8 mouse cellular contexts compared by ENCODE assay signal in genomic region chr1:87608416-87609046, GRCm38 (mm10). TPM values are rescaled to one million over a fixed set of nuclear protein-coding genes. Genes with fewer than 3 reads are reported as not detected.
A peak's percentile ranks its signal among the peaks of the same experiment; 100 is the strongest.
DNase-seq lines count a peak whose midpoint lies in the region; ATAC-seq lines count a peak whose summit lies in the region.

No protein-coding gene starts in this region.

- no peaks in the 10 kb centered on the region for H3K27me3 ChIP-seq in heart, embryonic 10.5 days (ENCODE audit: insufficient read depth, poor library complexity, severe bottlenecking)
- H3K27me3 ChIP-seq in limb, embryonic 11.5 days (ENCODE audit: control insufficient read depth, insufficient read depth, low read length): no peaks in the 10 kb centered on the region

- H3K4me3 ChIP-seq in heart, embryonic 10.5 days: no peak overlapping the region
- H3K4me3 ChIP-seq in limb, embryonic 11.5 days (ENCODE audit: low read depth, low read length): no peak overlapping the region

- H3K27ac ChIP-seq in heart, embryonic 10.5 days: no peak overlapping the region
- no peak overlapping the region for H3K27ac ChIP-seq in limb, embryonic 11.5 days (replicated peaks; ENCODE audit: low read depth, low read length)

- peak; percentile 48 to 75 for DNase-seq in heart, adult 18-20 months
- DNase-seq in heart, embryonic 10.5 days (ENCODE audit: low spot score): no peak
- DNase-seq in CD8-positive naive resting alpha-beta T cell, adult 2 months (ENCODE audit: low read depth in 2 of 2, low spot score in 2 of 2): peak; percentile 66 to 79
- DNase-seq in cerebellum, adult 11-12 months: peak; percentile 46
- DNase-seq in gastrocnemius, postnatal 10 days: peak; percentile 81
- DNase-seq in limb, embryonic 11.5 days (ENCODE audit: low spot score): peak; percentile 65
- peak; percentile 73 to 82 for DNase-seq in natural killer cell, adult 2 months (ENCODE audit: low spot score in 2 of 2)
- peak; percentile 87 for DNase-seq in thymus, postnatal 14 days

- H3K36me3 ChIP-seq in heart, embryonic 10.5 days: no peaks in the 10 kb centered on the region
- H3K36me3 ChIP-seq in limb, embryonic 11.5 days (ENCODE audit: control insufficient read depth, insufficient read depth, low read length): no peaks in the 10 kb centered on the region

- no peaks in the 10 kb centered on the region for H3K4me1 ChIP-seq in heart, embryonic 10.5 days
- H3K4me1 ChIP-seq in limb, embryonic 11.5 days (ENCODE audit: control insufficient read depth, insufficient read depth, low read length): no peaks in the 10 kb centered on the region

- H3K4me2 ChIP-seq in limb, embryonic 11.5 days (ENCODE audit: low read depth, severe bottlenecking): no peak overlapping the region

- 29% methylated on average over 7 of the region's 7 CpGs for WGBS in heart, embryonic 10.5 days
- 36% methylated on average over 7 of the region's 7 CpGs for WGBS in limb, embryonic 11.5 days

- ATAC-seq in limb, embryonic 11.5 days (ENCODE audit: insufficient number of reproducible peaks, low FRiP score, low TSS enrichment, low read depth): no peak

- no peaks in the 10 kb centered on the region for H3K9me3 ChIP-seq in heart, embryonic 10.5 days
- H3K9me3 ChIP-seq in limb, embryonic 11.5 days (ENCODE audit: control insufficient read depth, low read length): no peaks in the 10 kb centered on the region

- H3K9ac ChIP-seq in limb, embryonic 11.5 days (ENCODE audit: low read length): no peak overlapping the region

RNA-seq across cellular contexts. Expression of gene Inpp5d, which starts 11.6 kb away (rescaled TPM):
- 10 to 100 TPM; 17.3 to 24.4 TPM for total RNA-seq in heart, adult 18-20 months (2021)
- 5.1 and 6.0 TPM in 2 replicates for polyA plus RNA-seq in heart, embryonic 10.5 days (2016; fragmentation: Nextera tagmentation; extraction: Ambion mirVana)
- total RNA-seq in gastrocnemius, postnatal 10 days (2021): 10 to 100 TPM in 1 of 2 experiments, 1 to 10 TPM in 1; 7.1 to 14.8 TPM
- 2.6 and 5.4 TPM in 2 replicates for polyA plus RNA-seq in limb, embryonic 11.5 days (2014; fragmentation: Nextera tagmentation; extraction: Ambion mirVana)

RNA-seq across cellular contexts. Expression of gene Ngef, which starts 34.9 kb away (rescaled TPM):
- under 1 TPM; 0.12 to 0.33 TPM for total RNA-seq in heart, adult 18-20 months (2021)
- polyA plus RNA-seq in heart, embryonic 10.5 days (2016; fragmentation: Nextera tagmentation; extraction: Ambion mirVana): 0.20 and 0.88 TPM in 2 replicates
- total RNA-seq in gastrocnemius, postnatal 10 days (2021): 1 to 10 TPM in 1 of 2 experiments, under 1 TPM in 1; 0.82 to 1.3 TPM
- 0.16 and 0.17 TPM in 2 replicates for polyA plus RNA-seq in limb, embryonic 11.5 days (2014; fragmentation: Nextera tagmentation; extraction: Ambion mirVana)
